Mouse (Mus musculus): ENCODE data around the gene Asah2. TPM values are rescaled to one million over a fixed set of nuclear protein-coding genes. Genes with fewer than 3 reads are reported as not detected.

Gene Asah2
- polyA plus RNA-seq, 1 experiment from 2014 or later, result 1.0 TPM

- Histone ChIP-seq H3K4me2 (ENCODE audit: low read depth) (no peak overlapping the region), H3K9ac (ENCODE audit: low read length) (no peak overlapping the region), H3K27ac (ENCODE audit: low read depth, low read length) (no peak overlapping the region), H3K4me1 (ENCODE audit: control insufficient read depth, insufficient read depth, low read length) (no peaks in the 10 kb centered on the region), H3K36me3 (ENCODE audit: control insufficient read depth, insufficient read depth, low read length) (no peaks in the 10 kb centered on the region), H3K9me3 (ENCODE audit: control insufficient read depth, low read length) (no peaks in the 10 kb centered on the region), H3K4me3 (ENCODE audit: low read depth, low read length) (no peak overlapping the region), H3K27me3 (ENCODE audit: control insufficient read depth, insufficient read depth, low read length) (no peaks in the 10 kb centered on the region)
- no peak for ATAC-seq (ENCODE audit: insufficient read depth, low FRiP score, low TSS enrichment)
- WGBS, result 86% methylated on average over 2 of the region's 2 CpGs
- no peak for DNase-seq (ENCODE audit: low spot score)
Observed at GRCm38 (mm10) chr19:32051251-32051650, 56.8 kb downstream of the Asah2 start.

GRCm38 (mm10) chr19:32032881-32033280 lies 75.1 kb downstream of the Asah2 start:
- Histone ChIP-seq H3K27ac (ENCODE audit: low read depth, low read length) (no peak overlapping the region), H3K36me3 (ENCODE audit: control insufficient read depth, insufficient read depth, low read length) (no peaks in the 10 kb centered on the region), H3K4me1 (ENCODE audit: control insufficient read depth, insufficient read depth, low read length) (no peaks in the 10 kb centered on the region), H3K9me3 (ENCODE audit: control insufficient read depth, low read length) (no peaks in the 10 kb centered on the region), H3K4me2 (ENCODE audit: low read depth) (no peak overlapping the region), H3K9ac (ENCODE audit: low read length) (no peak overlapping the region), H3K4me3 (ENCODE audit: low read depth, low read length) (no peak overlapping the region), H3K27me3 (ENCODE audit: control insufficient read depth, insufficient read depth, low read length) (no peaks in the 10 kb centered on the region)
- DNase-seq (ENCODE audit: low spot score) (no peak), ATAC-seq (ENCODE audit: insufficient read depth, low FRiP score, low TSS enrichment) (no peak)
- WGBS, result 89% methylated on average over 4 of the region's 4 CpGs

GRCm38 (mm10) chr19:32030430-32030829 lies 77.6 kb downstream of the Asah2 start:
- DNase-seq (ENCODE audit: low spot score) (peak; percentile 16), ATAC-seq (ENCODE audit: insufficient read depth, low FRiP score, low TSS enrichment) (no peak; the same call in 1 of the 2 replicates)
- Histone ChIP-seq H3K27me3 (ENCODE audit: control insufficient read depth, insufficient read depth, low read length) (no peaks in the 10 kb centered on the region), H3K4me2 (ENCODE audit: low read depth) (no peak overlapping the region), H3K4me1 (ENCODE audit: control insufficient read depth, insufficient read depth, low read length) (no peaks in the 10 kb centered on the region), H3K9ac (ENCODE audit: low read length) (no peak overlapping the region), H3K36me3 (ENCODE audit: control insufficient read depth, insufficient read depth, low read length) (no peaks in the 10 kb centered on the region), H3K4me3 (ENCODE audit: low read depth, low read length) (no peak overlapping the region), H3K27ac (ENCODE audit: low read depth, low read length) (no peak overlapping the region), H3K9me3 (ENCODE audit: control insufficient read depth, low read length) (no peaks in the 10 kb centered on the region)
- 15% methylated on average over 1 of the region's 1 CpGs for WGBS

GRCm38 (mm10) chr19:32025443-32025842 lies 82.6 kb downstream of the Asah2 start:
- ATAC-seq (ENCODE audit: insufficient read depth, low FRiP score, low TSS enrichment) (no peak), DNase-seq (ENCODE audit: low spot score) (no peak)
- Histone ChIP-seq H3K27me3 (ENCODE audit: control insufficient read depth, insufficient read depth, low read length) (no peaks in the 10 kb centered on the region), H3K9me3 (ENCODE audit: control insufficient read depth, low read length) (no peaks in the 10 kb centered on the region), H3K4me3 (ENCODE audit: low read depth, low read length) (no peak overlapping the region), H3K4me2 (ENCODE audit: low read depth) (no peak overlapping the region), H3K27ac (ENCODE audit: low read depth, low read length) (no peak overlapping the region), H3K9ac (ENCODE audit: low read length) (no peak overlapping the region), H3K36me3 (ENCODE audit: control insufficient read depth, insufficient read depth, low read length) (no peaks in the 10 kb centered on the region), H3K4me1 (ENCODE audit: control insufficient read depth, insufficient read depth, low read length) (no peaks in the 10 kb centered on the region)
- WGBS, result 84% methylated on average over 3 of the region's 3 CpGs

- H3K4me3 ChIP-seq (ENCODE audit: low read depth, low read length), result no peak overlapping the region
- H3K4me1 ChIP-seq (ENCODE audit: control insufficient read depth, insufficient read depth, low read length), result no peaks in the 10 kb centered on the region; the same call in 1 of the 2 replicates
- H3K9ac ChIP-seq (ENCODE audit: low read length), result no peak overlapping the region
- whole genome bisulfite sequencing, result 37% methylated on average over 8 of the region's 8 CpGs
- no peak overlapping the region for H3K4me2 ChIP-seq (ENCODE audit: low read depth)
- ATAC-seq (ENCODE audit: insufficient read depth, low FRiP score, low TSS enrichment) (no peak), DNase-seq (ENCODE audit: low spot score) (peak; percentile 11)
- H3K27ac ChIP-seq (ENCODE audit: low read depth, low read length), result no peak overlapping the region
- no peaks in the 10 kb centered on the region for H3K36me3 ChIP-seq (ENCODE audit: control insufficient read depth, insufficient read depth, low read length)
- H3K9me3 ChIP-seq (ENCODE audit: control insufficient read depth, low read length), result no peaks in the 10 kb centered on the region
- H3K27me3 ChIP-seq (ENCODE audit: control insufficient read depth, insufficient read depth, low read length), result no peaks in the 10 kb centered on the region
Observed at GRCm38 (mm10) chr19:32019722-32020121, 88.3 kb downstream of the Asah2 start.

GRCm38 (mm10) chr19:32018585-32018984 lies 89.4 kb downstream of the Asah2 start:
- no peak for ATAC-seq (ENCODE audit: insufficient read depth, low FRiP score, low TSS enrichment)
- Histone ChIP-seq H3K4me3 (ENCODE audit: low read depth, low read length) (no peak overlapping the region), H3K9me3 (ENCODE audit: control insufficient read depth, low read length) (no peaks in the 10 kb centered on the region), H3K27ac (ENCODE audit: low read depth, low read length) (no peak overlapping the region), H3K36me3 (ENCODE audit: control insufficient read depth, insufficient read depth, low read length) (no peaks in the 10 kb centered on the region), H3K4me1 (ENCODE audit: control insufficient read depth, insufficient read depth, low read length) (no peaks in the 10 kb centered on the region; the same call in 1 of the 2 replicates), H3K9ac (ENCODE audit: low read length) (no peak overlapping the region), H3K4me2 (ENCODE audit: low read depth) (no peak overlapping the region), H3K27me3 (ENCODE audit: control insufficient read depth, insufficient read depth, low read length) (no peaks in the 10 kb centered on the region)
- no peak for DNase-seq (ENCODE audit: low spot score)
- WGBS, result 52% methylated on average over 7 of the region's 7 CpGs

GRCm38 (mm10) chr19:32018053-32018452 lies 90.0 kb downstream of the Asah2 start:
- no peaks in the 10 kb centered on the region for H3K36me3 ChIP-seq (ENCODE audit: control insufficient read depth, insufficient read depth, low read length)
- H3K27ac ChIP-seq (ENCODE audit: low read depth, low read length), result no peak overlapping the region
- no peak overlapping the region for H3K4me2 ChIP-seq (ENCODE audit: low read depth)
- no peaks in the 10 kb centered on the region for H3K27me3 ChIP-seq (ENCODE audit: control insufficient read depth, insufficient read depth, low read length)
- no peak overlapping the region for H3K9ac ChIP-seq (ENCODE audit: low read length)
- H3K4me1 ChIP-seq (ENCODE audit: control insufficient read depth, insufficient read depth, low read length), result no peaks in the 10 kb centered on the region; the same call in 1 of the 2 replicates
- ATAC-seq (ENCODE audit: insufficient read depth, low FRiP score, low TSS enrichment), result no peak
- no peaks in the 10 kb centered on the region for H3K9me3 ChIP-seq (ENCODE audit: control insufficient read depth, low read length)
- no peak overlapping the region for H3K4me3 ChIP-seq (ENCODE audit: low read depth, low read length)
- 94% methylated on average over 5 of the region's 5 CpGs for WGBS
- DNase-seq (ENCODE audit: low spot score), result no peak

GRCm38 (mm10) chr19:32002623-32003022 lies 105.4 kb downstream of the Asah2 start:
- Histone ChIP-seq H3K4me1 (ENCODE audit: control insufficient read depth, insufficient read depth, low read length) (no peaks in the 10 kb centered on the region), H3K4me2 (ENCODE audit: low read depth) (no peak overlapping the region), H3K9me3 (ENCODE audit: control insufficient read depth, low read length) (no peaks in the 10 kb centered on the region), H3K27me3 (ENCODE audit: control insufficient read depth, insufficient read depth, low read length) (no peaks in the 10 kb centered on the region), H3K4me3 (ENCODE audit: low read depth, low read length) (no peak overlapping the region), H3K9ac (ENCODE audit: low read length) (no peak overlapping the region), H3K27ac (ENCODE audit: low read depth, low read length) (no peak overlapping the region), H3K36me3 (ENCODE audit: control insufficient read depth, insufficient read depth, low read length) (no peaks in the 10 kb centered on the region)
- 80% methylated on average over 5 of the region's 5 CpGs for WGBS
- DNase-seq (ENCODE audit: low spot score) (no peak), ATAC-seq (ENCODE audit: insufficient read depth, low FRiP score, low TSS enrichment) (no peak)

GRCm38 (mm10) chr19:31996916-31997315 lies 111.1 kb downstream of the Asah2 start:
- no peaks in the 10 kb centered on the region for H3K4me1 ChIP-seq (ENCODE audit: control insufficient read depth, insufficient read depth, low read length)
- DNase-seq (ENCODE audit: low spot score), result no peak
- H3K27ac ChIP-seq (ENCODE audit: low read depth, low read length), result no peak overlapping the region
- no peak overlapping the region for H3K9ac ChIP-seq (ENCODE audit: low read length)
- no peaks in the 10 kb centered on the region for H3K9me3 ChIP-seq (ENCODE audit: control insufficient read depth, low read length)
- ATAC-seq (ENCODE audit: insufficient read depth, low FRiP score, low TSS enrichment), result no peak
- no peaks in the 10 kb centered on the region for H3K36me3 ChIP-seq (ENCODE audit: control insufficient read depth, insufficient read depth, low read length)
- H3K4me2 ChIP-seq (ENCODE audit: low read depth), result no peak overlapping the region
- WGBS, result 95% methylated on average over 3 of the region's 3 CpGs
- H3K27me3 ChIP-seq (ENCODE audit: control insufficient read depth, insufficient read depth, low read length), result no peaks in the 10 kb centered on the region
- no peak overlapping the region for H3K4me3 ChIP-seq (ENCODE audit: low read depth, low read length)
